In genomic region chr13:63562141-63562971, GRCm38 (mm10) we compare ENCODE assay signal across 7 mouse cellular contexts. TPM values are rescaled to one million over a fixed set of nuclear protein-coding genes. Genes with fewer than 3 reads are reported as not detected.
DNase-seq lines count a peak whose midpoint lies in the region; ATAC-seq and TF ChIP-seq lines count a peak whose summit lies in the region.

No protein-coding gene starts in this region.

- peak; percentile 13 for DNase-seq in urinary bladder, postnatal 14 days (ENCODE audit: low spot score)
- DNase-seq in urinary bladder, adult 18-20 months (ENCODE audit: low spot score in 2 of 2): no peak
- DNase-seq in kidney, postnatal 0 days (ENCODE audit: low spot score): no peak
- no peak for DNase-seq in urinary bladder, postnatal 10 days (ENCODE audit: low spot score)
- no peak for DNase-seq in adipocyte (ENCODE audit: low spot score)

- no peak for TF ChIP-seq CTCF in kidney, postnatal 0 days (IDR thresholded peaks at IDR 0.05; ENCODE audit: low read depth)

- WGBS in forebrain, embryonic 12.5 days: 1% methylated on average over 7 of the region's 7 CpGs
- WGBS in kidney, postnatal 0 days: 2% methylated on average over 7 of the region's 7 CpGs
- under 1% methylated on average over 7 of the region's 7 CpGs for WGBS in midbrain, embryonic 16.5 days

- peaks cover 55% of the 10 kb centered on the region for H3K4me1 ChIP-seq in forebrain, embryonic 12.5 days
- peaks cover 14% of the 10 kb centered on the region for H3K4me1 ChIP-seq in kidney, postnatal 0 days (replicated peaks; ENCODE audit: insufficient read depth, low read length)
- peaks cover 36% of the 10 kb centered on the region for H3K4me1 ChIP-seq in midbrain, embryonic 16.5 days (ENCODE audit: control insufficient read depth, insufficient read depth, low read length)

- H3K27ac ChIP-seq in forebrain, embryonic 12.5 days: peak overlapping the region; percentile 100; the same call in 1 of the 2 replicates
- H3K27ac ChIP-seq in kidney, postnatal 0 days: peak overlapping the region; percentile 97
- H3K27ac ChIP-seq in midbrain, embryonic 16.5 days (ENCODE audit: low read length): no peak overlapping the region

- H3K4me3 ChIP-seq in forebrain, embryonic 12.5 days (replicated peaks): peak overlapping the region; percentile 81
- peak overlapping the region; percentile 99 for H3K4me3 ChIP-seq in kidney, postnatal 0 days (replicated peaks; ENCODE audit: low read depth, low read length)
- H3K4me3 ChIP-seq in midbrain, embryonic 16.5 days (ENCODE audit: low read depth, low read length): peak overlapping the region; percentile 90

- ATAC-seq in forebrain, embryonic 12.5 days (ENCODE audit: low FRiP score): no peak
- no peak for ATAC-seq in kidney, postnatal 0 days (replicated peaks; ENCODE audit: low FRiP score, low read depth)
- no peak for ATAC-seq in midbrain, embryonic 16.5 days

- peak overlapping the region; percentile 99 for H3K9ac ChIP-seq in forebrain, embryonic 12.5 days
- H3K9ac ChIP-seq in kidney, postnatal 0 days (ENCODE audit: low read depth, low read length): peak overlapping the region; percentile 96; the same call in 1 of the 2 replicates
- H3K9ac ChIP-seq in midbrain, embryonic 16.5 days (ENCODE audit: low read depth, low read length): peak overlapping the region; percentile 91

- H3K36me3 ChIP-seq in forebrain, embryonic 12.5 days (replicated peaks): no peaks in the 10 kb centered on the region
- no peaks in the 10 kb centered on the region for H3K36me3 ChIP-seq in kidney, postnatal 0 days (ENCODE audit: insufficient read depth, low read length)
- H3K36me3 ChIP-seq in midbrain, embryonic 16.5 days (ENCODE audit: control insufficient read depth, insufficient read depth, low read length): no peaks in the 10 kb centered on the region

- H3K27me3 ChIP-seq in forebrain, embryonic 12.5 days: peaks cover 22% of the 10 kb centered on the region
- no peaks in the 10 kb centered on the region for H3K27me3 ChIP-seq in kidney, postnatal 0 days (ENCODE audit: insufficient read depth, low read length)
- H3K27me3 ChIP-seq in midbrain, embryonic 16.5 days (ENCODE audit: control insufficient read depth, insufficient read depth, low read depth, low read length): no peaks in the 10 kb centered on the region

- H3K9me3 ChIP-seq in forebrain, embryonic 12.5 days: no peaks in the 10 kb centered on the region
- H3K9me3 ChIP-seq in kidney, postnatal 0 days (replicated peaks; ENCODE audit: low read length): no peaks in the 10 kb centered on the region
- H3K9me3 ChIP-seq in midbrain, embryonic 16.5 days (replicated peaks; ENCODE audit: control insufficient read depth, low read length, poor library complexity, severe bottlenecking): no peaks in the 10 kb centered on the region

- peak overlapping the region; percentile 94 for H3K4me2 ChIP-seq in forebrain, embryonic 12.5 days
- peak overlapping the region; percentile 97 for H3K4me2 ChIP-seq in kidney, postnatal 0 days (ENCODE audit: low read length)
- H3K4me2 ChIP-seq in midbrain, embryonic 16.5 days (ENCODE audit: low read length): peak overlapping the region; percentile 99

RNA-seq across cellular contexts. Expression of gene Ptch1, which starts 11.0 kb away (rescaled TPM):
- polyA plus RNA-seq in forebrain, embryonic 12.5 days (2016; fragmentation: Nextera tagmentation; extraction: Ambion mirVana): 24.0 and 24.4 TPM in 2 replicates
- 10.7 and 12.2 TPM in 2 replicates for polyA plus RNA-seq in kidney, postnatal 0 days (2015; fragmentation: Nextera tagmentation; extraction: Ambion mirVana)
- 14.3 and 15.0 TPM in 2 replicates for polyA plus RNA-seq in midbrain, embryonic 16.5 days (2015; fragmentation: Nextera tagmentation; extraction: Ambion mirVana)
